Mouse (Mus musculus): ENCODE measurements at regions not wholly inside any gene's neighbourhood (a gene's known extent, or its start where the extent isn't known, plus 50 kb on each side); places are given as distances from the start of the nearest gene placed in this dataset.

GRCm38 (mm10) chr13:51227836-51228235 is 57.0 kb downstream of the Nxnl2 start:
- DNase-seq: no peak

GRCm38 (mm10) chr13:51228862-51229770 is 58.3 kb downstream of the Nxnl2 start:
- no peak for DNase-seq

- DNase-seq: no peak
Measured at GRCm38 (mm10) chr13:51229862-51230261, 59.0 kb downstream of the Nxnl2 start.

GRCm38 (mm10) chr13:51231586-51231985 is 60.8 kb downstream of the Nxnl2 start:
- no peak for DNase-seq

- no peak for DNase-seq
Measured at GRCm38 (mm10) chr13:51247378-51247777, 76.6 kb downstream of the Nxnl2 start.

GRCm38 (mm10) chr13:51253371-51253770 is 82.5 kb downstream of the Nxnl2 start:
- DNase-seq: no peak

GRCm38 (mm10) chr13:51255688-51256087 is 84.9 kb downstream of the Nxnl2 start:
- DNase-seq: no peak

GRCm38 (mm10) chr13:51258752-51259721 is 88.2 kb downstream of the Nxnl2 start:
- peak; percentile 9 for DNase-seq

GRCm38 (mm10) chr13:51261619-51262018 is 90.8 kb downstream of the Nxnl2 start:
- DNase-seq: no peak

- no peak for DNase-seq
Measured at GRCm38 (mm10) chr13:51272786-51273185, 102.0 kb downstream of the Nxnl2 start.

- DNase-seq: no peak
Measured at GRCm38 (mm10) chr13:51274639-51275038, 103.8 kb downstream of the Nxnl2 start.

- DNase-seq: no peak
Measured at GRCm38 (mm10) chr13:51276601-51277000, 105.8 kb downstream of the Nxnl2 start.

GRCm38 (mm10) chr13:51277515-51277914 is 106.7 kb downstream of the Nxnl2 start:
- DNase-seq: no peak

- DNase-seq: peak; percentile 42
Measured at GRCm38 (mm10) chr13:51279642-51280387, 109.0 kb downstream of the Nxnl2 start.

GRCm38 (mm10) chr13:51280388-51280753 is 109.5 kb downstream of the Nxnl2 start:
- no peak for DNase-seq

- no peak for DNase-seq
Measured at GRCm38 (mm10) chr13:51284679-51285078, 113.9 kb downstream of the Nxnl2 start.

GRCm38 (mm10) chr13:51289442-51289841 is 118.6 kb downstream of the Nxnl2 start:
- DNase-seq: no peak

- DNase-seq: no peak
Measured at GRCm38 (mm10) chr13:51290021-51290424, 118.4 kb upstream of the S1pr3 start.

GRCm38 (mm10) chr13:51290926-51291325 is 117.5 kb upstream of the S1pr3 start:
- no peak for DNase-seq

GRCm38 (mm10) chr13:51293047-51293446 is 115.4 kb upstream of the S1pr3 start:
- no peak for DNase-seq

GRCm38 (mm10) chr13:51295872-51296271 is 112.6 kb upstream of the S1pr3 start:
- DNase-seq: no peak

- no peak for DNase-seq
Measured at GRCm38 (mm10) chr13:51297231-51297880, 111.1 kb upstream of the S1pr3 start.

Data from liver (tissue).